Mouse (Mus musculus): Measurements from ENCODE around the gene Taok3. TPM values are rescaled to one million over a fixed set of nuclear protein-coding genes. Genes with fewer than 3 reads are reported as not detected.

The Taok3 gene
- polyA plus RNA-seq, 1 experiment: 18.1 TPM

- DNase-seq (ENCODE audit: low spot score): no peak
Observed at GRCm38 (mm10) chr5:117302899-117303298, 183.0 kb downstream of the Taok3 start.

- no peak for DNase-seq (ENCODE audit: low spot score)
Observed at GRCm38 (mm10) chr5:117303691-117304579, 184.0 kb downstream of the Taok3 start.

- DNase-seq (ENCODE audit: low spot score): no peak
Observed at GRCm38 (mm10) chr5:117304947-117305346, 185.0 kb downstream of the Taok3 start.

- DNase-seq (ENCODE audit: low spot score): no peak
Observed at GRCm38 (mm10) chr5:117305754-117306153, 185.8 kb downstream of the Taok3 start.

- DNase-seq (ENCODE audit: low spot score): no peak
Observed at GRCm38 (mm10) chr5:117306826-117307225, 186.9 kb downstream of the Taok3 start.

GRCm38 (mm10) chr5:117307699-117308098 lies 187.8 kb downstream of the Taok3 start:
- DNase-seq (ENCODE audit: low spot score): peak; percentile 63

- DNase-seq (ENCODE audit: low spot score): peak; percentile 38
Observed at GRCm38 (mm10) chr5:117313420-117313819, 193.5 kb downstream of the Taok3 start.

- no peak for DNase-seq (ENCODE audit: low spot score)
Observed at GRCm38 (mm10) chr5:117313909-117314308, 194.0 kb downstream of the Taok3 start.

- DNase-seq (ENCODE audit: low spot score): no peak
Observed at GRCm38 (mm10) chr5:117314587-117315428, 194.9 kb downstream of the Taok3 start.

GRCm38 (mm10) chr5:117318741-117319629 lies 199.1 kb downstream of the Taok3 start, which contains the start of gene Vsig10:
Gene Vsig10 (plus strand): TSS chr5:117319083.
- DNase-seq (ENCODE audit: low spot score): peak; percentile 77

- no peak for DNase-seq (ENCODE audit: low spot score)
Observed at GRCm38 (mm10) chr5:117323751-117324150, 203.8 kb downstream of the Taok3 start.

Other genes with a start within 250 kb of the Taok3 start
- gene Suds3, start 4.0 kb upstream of the Taok3 start, polyA plus RNA-seq (2012; rRNA removed): 69.9 and 73.2 TPM in 2 replicates
- 416 and 521 TPM in 2 replicates for gene Pebp1, start 167.5 kb downstream of the Taok3 start, polyA plus RNA-seq (2012; rRNA removed)
- 35.6 and 36.4 TPM in 2 replicates for gene Vsig10, start 199.0 kb downstream of the Taok3 start, polyA plus RNA-seq (2012; rRNA removed)
- 86.6 and 94.6 TPM in 2 replicates for gene Wsb2, start 237.2 kb downstream of the Taok3 start, polyA plus RNA-seq (2012; rRNA removed)